Mouse (Mus musculus): Measurements from ENCODE around the gene Ubn1.

The Ubn1 gene

DNA sequence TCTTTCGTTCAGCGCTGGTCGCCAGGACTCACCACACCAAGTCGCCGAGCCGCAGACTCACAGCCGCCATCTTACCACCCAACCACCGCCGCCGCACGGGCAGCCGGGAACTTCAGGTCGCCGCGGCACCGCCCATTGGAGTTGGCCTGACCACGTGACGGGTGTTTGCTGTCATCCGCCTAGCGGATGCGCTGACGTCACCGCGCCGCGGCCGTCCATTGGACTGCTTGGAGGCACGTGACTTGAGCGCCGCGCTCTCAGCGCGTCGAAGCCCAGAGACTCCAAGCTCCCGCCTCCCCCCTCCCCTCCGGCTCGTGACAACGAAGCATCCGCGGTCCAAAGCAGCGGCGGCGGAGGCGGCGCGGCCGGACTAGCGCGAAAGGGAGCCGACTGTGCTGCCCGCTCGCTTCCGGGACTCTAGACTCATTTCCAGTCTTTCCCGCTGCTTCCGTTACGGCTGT, at the start of gene Ubn1, which contains the start of gene Glyr1:
Gene Ubn1 (plus strand): TSS at position 284 of the 461 bp plus-strand sequence.
Gene Glyr1 (minus strand): TSS at position 90 of the 461 bp plus-strand sequence.
- in situ Hi-C loops (cut with MboI; ENCODE audit: unreplicated experiment in 2 of 2): loop anchor here in 1 of 2 experiments (10.0 to 25.0 kb wide), 2 partner anchors 145 to 938 kb away; no protein-coding TSS in a partner anchor

GRCm38 (mm10) chr16:5000611-5001010, 49.2 kb upstream of the Ubn1 start:
- in situ Hi-C loops (cut with MboI; ENCODE audit: unreplicated experiment in 2 of 2): no loop called here

DNA sequence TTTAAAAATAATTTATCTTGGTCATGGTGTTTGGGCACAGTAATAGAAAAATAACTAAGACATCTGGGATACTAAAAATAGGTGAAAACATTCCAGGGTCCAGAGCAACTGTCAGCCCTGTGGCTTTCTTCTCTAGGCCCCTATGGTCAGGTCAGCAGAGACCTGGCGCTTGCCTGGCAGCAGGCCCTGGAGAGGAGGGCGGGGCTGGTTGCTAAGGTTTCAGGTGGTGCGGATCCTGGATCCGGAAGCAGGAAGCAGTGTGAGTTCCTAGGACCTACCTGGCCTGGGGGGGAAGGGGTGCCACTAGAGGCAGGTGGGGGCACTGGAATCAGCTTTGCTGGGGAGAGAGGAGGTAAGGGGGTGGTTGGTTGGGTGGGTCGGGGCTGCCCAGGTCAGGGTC, 42.8 kb upstream of the Ubn1 start, which contains the start of gene Smim22:
Gene Smim22 (plus strand): TSS at position 222 of the 400 bp plus-strand sequence.
- in situ Hi-C loops (cut with MboI; ENCODE audit: unreplicated experiment in 2 of 2): loop anchor here in 1 of 2 experiments (5.0 kb wide), 1 partner anchor 40 kb away; no protein-coding TSS in a partner anchor

DNA sequence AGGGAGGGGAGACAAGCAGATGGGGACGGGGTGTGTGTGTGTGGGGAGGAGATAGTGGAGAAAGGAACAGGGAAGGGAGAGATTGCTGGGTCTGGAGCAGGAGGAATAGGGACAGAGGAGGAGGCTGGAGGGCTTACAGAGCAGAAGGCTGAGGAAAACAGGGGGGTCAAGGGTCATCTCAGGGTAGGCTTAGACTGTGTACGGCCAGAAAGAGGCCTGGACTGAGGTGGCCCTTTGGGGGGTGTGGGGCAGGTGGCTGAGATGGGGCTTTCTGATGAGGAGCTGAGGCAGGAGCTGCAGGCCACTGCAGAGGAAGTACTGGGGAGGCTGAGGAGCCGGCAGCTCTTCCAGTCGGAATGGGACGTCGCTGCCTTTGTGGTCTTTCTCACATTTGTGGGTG, 42.4 kb upstream of the Ubn1 start:
- in situ Hi-C loops (cut with MboI; ENCODE audit: unreplicated experiment in 2 of 2): loop anchor here in 1 of 2 experiments (5.0 kb wide), 1 partner anchor 40 kb away; no protein-coding TSS in a partner anchor

DNA sequence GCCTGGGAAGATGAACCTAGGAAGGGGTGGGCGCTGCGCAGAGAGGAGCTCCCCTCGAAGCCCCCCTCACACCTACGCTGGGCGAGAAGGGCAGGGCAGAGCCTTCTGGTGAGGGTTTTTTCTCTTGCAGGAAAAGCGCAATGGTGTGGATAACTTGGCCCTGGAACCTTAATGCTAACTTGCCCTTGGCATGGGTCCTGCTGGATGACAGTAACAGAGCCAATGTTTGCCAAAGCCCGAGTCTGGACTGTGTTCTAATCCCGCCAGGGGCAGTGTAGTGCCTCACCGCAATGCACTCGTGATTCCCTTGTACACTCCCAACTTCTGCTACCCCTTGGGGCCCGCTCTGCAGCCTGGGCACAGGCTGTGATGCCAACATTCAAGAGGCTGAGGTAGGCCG, 41.8 kb upstream of the Ubn1 start:
- in situ Hi-C loops (cut with MboI; ENCODE audit: unreplicated experiment in 2 of 2): loop anchor here in 1 of 2 experiments (5.0 kb wide), 1 partner anchor 41 kb away; no protein-coding TSS in a partner anchor

GRCm38 (mm10) chr16:5010371-5010935, 39.4 kb upstream of the Ubn1 start:
- in situ Hi-C loops (cut with MboI; ENCODE audit: unreplicated experiment in 2 of 2): loop anchor here in 1 of 2 experiments (5.0 kb wide), 1 partner anchor 33 kb away; no protein-coding TSS in a partner anchor

- in situ Hi-C loops (cut with MboI; ENCODE audit: unreplicated experiment in 2 of 2): loop anchor here in 1 of 2 experiments (5.0 kb wide), 1 partner anchor 34 kb away; no protein-coding TSS in a partner anchor
These were observed 38.6 kb upstream of the Ubn1 start for GRCm38 (mm10) chr16:5011285-5011684.

DNA sequence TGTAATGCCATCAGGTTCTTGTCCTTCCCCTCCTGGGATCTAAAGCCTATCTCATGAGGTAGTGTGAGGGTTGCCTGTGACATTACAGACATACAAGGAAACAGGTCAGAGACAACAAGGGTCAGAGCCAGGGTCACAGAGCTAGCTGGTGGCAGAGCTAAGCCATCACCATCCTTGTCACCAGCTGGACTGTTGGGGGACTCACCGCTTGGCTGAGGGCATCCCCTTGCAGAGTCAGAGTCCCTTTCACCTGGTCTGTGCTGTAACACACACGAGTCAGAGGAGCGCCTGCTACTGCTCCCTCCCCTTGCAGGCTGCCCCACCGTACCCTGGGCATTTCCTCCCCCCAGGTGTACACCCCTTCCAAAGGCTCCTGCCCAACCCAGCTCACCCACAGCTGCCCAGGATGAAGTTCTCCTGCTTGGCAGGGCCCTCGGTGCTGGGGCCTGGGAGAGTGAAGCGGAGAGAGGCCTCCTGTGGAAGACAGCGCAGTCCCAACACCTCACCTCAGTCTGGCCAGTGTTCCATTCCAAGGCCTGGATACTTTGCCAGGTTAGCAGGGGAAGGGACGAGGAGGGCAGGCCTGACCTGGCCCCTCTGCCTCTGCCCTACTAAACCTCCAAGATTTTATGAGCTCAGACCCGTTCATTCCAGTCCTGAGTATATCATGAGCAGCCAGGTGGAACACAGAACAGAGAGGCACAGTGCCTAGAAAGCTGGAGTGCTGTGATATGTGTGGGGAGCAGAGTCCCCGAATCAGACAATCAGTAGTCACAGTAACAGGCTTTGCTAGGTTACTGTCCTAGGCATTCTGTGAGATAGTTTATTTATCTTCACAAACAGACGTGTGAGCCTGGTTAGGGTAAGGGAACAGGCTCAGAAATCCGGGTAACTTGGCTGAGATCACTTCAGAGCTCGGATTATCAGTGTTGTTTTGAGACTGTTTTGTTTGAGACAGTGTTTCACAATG, 37.5 kb upstream of the Ubn1 start:
- in situ Hi-C loops (cut with MboI; ENCODE audit: unreplicated experiment in 2 of 2): loop anchor here in 1 of 2 experiments (5.0 kb wide), 1 partner anchor 35 kb away; no protein-coding TSS in a partner anchor

- in situ Hi-C loops (cut with MboI; ENCODE audit: unreplicated experiment in 2 of 2): loop anchor here in 1 of 2 experiments (5.0 kb wide), 1 partner anchor 36 kb away; no protein-coding TSS in a partner anchor
These were observed 36.6 kb upstream of the Ubn1 start, which contains the start of gene Rogdi for GRCm38 (mm10) chr16:5013054-5013838. Gene Rogdi (minus strand): TSS chr16:5013553.

GRCm38 (mm10) chr16:5014578-5014977, 35.3 kb upstream of the Ubn1 start:
- in situ Hi-C loops (cut with MboI; ENCODE audit: unreplicated experiment in 2 of 2): loop anchor here in 1 of 2 experiments (5.0 kb wide), 1 partner anchor 37 kb away; no protein-coding TSS in a partner anchor

- in situ Hi-C loops (cut with MboI; ENCODE audit: unreplicated experiment in 2 of 2): no loop called here
These were observed 25.8 kb upstream of the Ubn1 start for GRCm38 (mm10) chr16:5024021-5024420.

- in situ Hi-C loops (cut with MboI; ENCODE audit: unreplicated experiment in 2 of 2): no loop called here
These were observed 20.0 kb upstream of the Ubn1 start for GRCm38 (mm10) chr16:5029847-5030246.

DNA sequence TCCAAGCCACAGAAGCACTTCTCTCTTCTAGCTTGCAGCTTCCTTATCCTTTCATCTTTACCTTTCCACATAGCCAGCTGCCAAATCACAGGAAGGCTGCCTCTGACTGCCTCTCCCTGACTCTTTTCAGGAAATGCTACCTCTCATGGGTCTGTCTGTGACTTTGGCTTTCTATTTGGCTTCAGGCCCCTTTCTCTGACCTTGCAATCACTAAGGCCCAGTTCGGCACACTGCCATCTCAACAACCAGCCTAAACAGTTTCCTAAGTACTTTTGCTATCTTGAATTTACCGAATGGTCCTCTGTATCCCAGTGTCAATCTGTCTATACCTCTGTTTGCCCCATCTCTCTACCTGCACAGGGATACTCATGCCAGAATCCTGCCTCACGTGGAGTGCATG, 14.3 kb upstream of the Ubn1 start:
- in situ Hi-C loops (cut with MboI; ENCODE audit: unreplicated experiment in 2 of 2): no loop called here

DNA sequence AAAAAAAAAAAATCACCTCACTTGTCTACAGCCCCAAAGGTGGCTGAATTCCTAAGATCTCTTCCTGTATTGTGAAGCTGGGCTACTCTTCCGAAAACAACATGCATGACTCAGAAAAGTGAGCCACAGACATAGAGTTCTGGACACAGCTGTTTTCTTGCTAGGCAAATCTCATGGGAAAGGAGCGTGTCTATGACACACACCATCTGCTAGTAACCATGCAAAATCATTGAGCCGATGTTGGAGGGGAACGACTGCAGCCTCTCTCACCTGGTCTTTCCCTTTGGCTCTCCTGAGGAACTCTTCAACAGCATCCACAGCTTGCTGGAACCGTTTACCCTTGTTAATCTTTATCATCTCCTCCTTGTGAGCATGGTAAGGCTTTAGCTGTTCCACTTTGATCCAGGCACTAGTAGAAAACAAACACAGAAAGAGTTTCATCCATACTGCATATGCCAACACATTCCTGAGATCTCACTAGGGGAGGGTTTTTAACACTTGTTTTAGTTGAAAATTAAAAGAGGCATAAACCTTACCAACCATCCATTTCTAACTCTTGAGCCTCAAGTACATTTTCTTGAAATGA, 13.1 kb upstream of the Ubn1 start:
- in situ Hi-C loops (cut with MboI; ENCODE audit: unreplicated experiment in 2 of 2): no loop called here

DNA sequence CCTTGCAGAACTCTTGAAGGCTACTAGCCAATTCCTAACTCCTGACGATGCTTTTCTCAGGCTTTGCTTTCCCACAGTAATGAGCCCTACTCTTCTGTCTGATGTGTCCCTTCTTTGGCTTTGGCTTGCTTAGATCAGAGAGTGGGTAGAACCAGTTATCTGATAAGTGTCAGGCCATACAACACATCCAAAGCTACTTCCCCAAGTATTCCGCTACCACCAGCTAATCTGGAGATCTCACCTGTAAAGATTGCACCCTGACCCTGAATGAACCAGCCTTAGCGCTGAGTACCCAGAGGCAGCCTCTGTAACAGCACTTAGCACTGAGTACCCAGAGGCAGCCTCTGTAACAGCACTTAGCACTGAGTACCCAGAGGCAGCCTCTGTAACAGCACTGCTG, 4.5 kb upstream of the Ubn1 start:
- in situ Hi-C loops (cut with MboI; ENCODE audit: unreplicated experiment in 2 of 2): no loop called here

DNA sequence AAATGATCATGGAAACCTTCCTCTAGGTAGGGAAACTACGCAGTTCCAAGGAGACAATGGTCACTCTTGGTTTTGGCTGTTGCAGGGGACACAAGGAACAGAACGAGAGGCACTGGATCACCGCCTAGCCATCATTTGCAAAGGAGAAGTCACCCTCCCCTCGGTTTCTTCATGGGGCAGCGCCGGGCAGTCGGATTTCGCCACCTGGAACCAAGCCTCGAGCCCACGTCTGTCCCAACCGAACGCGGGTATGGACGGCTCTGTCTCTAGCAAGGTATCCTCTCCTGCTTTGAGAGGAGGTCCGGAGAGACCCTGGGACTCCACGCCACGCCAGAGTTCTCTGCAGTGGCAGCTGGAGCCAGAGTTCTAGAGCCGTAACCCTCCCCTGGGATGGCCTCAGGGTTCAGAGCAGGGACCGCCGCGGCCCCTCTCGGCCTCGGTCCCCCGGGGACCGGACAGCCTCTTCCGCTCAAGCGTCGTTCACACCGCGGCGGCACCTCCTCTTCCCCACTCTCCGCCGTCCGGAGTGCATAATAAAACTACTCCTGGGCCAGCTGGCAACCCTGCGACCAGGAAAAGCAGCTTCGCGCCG, 579 bp upstream of the Ubn1 start:
- in situ Hi-C loops (cut with MboI; ENCODE audit: unreplicated experiment in 2 of 2): no loop called here

DNA sequence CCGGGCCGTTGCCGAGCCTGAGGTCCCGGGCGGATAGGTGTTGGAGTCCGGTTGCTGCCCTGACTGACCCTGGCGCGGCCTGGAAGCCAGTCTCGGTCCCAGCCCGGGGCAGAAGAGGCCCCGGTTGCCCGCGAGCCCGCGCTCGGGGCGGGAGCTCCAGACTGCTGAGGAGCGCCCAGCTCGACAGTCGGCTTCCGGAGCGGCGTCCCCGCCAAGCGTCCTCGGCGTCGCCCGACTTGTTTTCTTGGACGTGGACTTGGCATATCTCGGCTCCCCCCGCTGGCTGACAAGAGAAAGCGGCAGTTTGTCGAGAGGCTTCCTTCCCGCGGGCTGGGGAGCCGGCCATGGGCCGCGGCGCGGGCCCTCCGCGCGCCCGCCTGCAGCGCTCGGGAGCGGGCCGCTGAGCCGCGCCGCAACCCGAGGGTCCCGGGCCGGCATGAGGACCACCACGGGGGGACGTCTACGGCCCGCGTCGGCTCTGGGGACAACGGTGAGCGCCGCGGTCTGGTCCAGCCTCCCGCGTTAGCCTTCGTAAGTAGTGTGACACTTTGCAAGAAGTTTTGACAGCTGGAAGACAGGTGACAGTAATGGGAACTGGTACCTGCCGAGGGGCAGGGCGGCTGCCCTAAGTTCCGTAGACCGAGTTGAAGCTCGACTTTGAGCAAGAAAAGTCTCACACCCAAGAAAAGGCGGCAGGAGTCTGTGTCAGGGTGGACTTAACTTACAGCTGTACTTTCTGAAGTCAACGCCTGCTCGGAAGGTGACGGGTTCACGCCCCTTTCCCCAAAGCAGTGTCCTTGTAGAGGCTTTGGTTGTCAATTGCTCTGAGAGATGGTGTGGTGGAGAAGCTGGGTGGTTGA, 624 bp downstream of the Ubn1 start:
- in situ Hi-C loops (cut with MboI; ENCODE audit: unreplicated experiment in 2 of 2): loop anchor here in 1 of 2 experiments (10.0 to 25.0 kb wide), 2 partner anchors 144 to 938 kb away; no protein-coding TSS in a partner anchor

GRCm38 (mm10) chr16:5058114-5058513, 8.3 kb downstream of the Ubn1 start:
- in situ Hi-C loops (cut with MboI; ENCODE audit: unreplicated experiment in 2 of 2): loop anchor here (5.0 to 25.0 kb wide), 3 partner anchors 84 to 946 kb away; no protein-coding TSS in a partner anchor

Measured in v-Abl transformed pro-B cells (cell line).